Mouse (Mus musculus) neural tube, embryonic 15.5 days (tissue): ENCODE data around the gene Gm28539. TPM values are rescaled to one million over a fixed set of nuclear protein-coding genes. Genes with fewer than 3 reads are reported as not detected.
"Not testable (repeated sequence)": the region's sequence is repeated elsewhere in the genome, so short reads cannot be mapped to it uniquely, and the experiment has no call there.

Source experiments
- ATAC-seq: fragments of 200-750 bp; cut with Nextera tagmentation; 2 replicates; pipeline ENCODE4 v1.8.0; 2017; ENCODE audit warnings: mild to moderate bottlenecking, moderate TSS enrichment, moderate library complexity; ENCODE audit not compliant: low FRiP score
- H3K27ac ChIP-seq: fragments of 300-500 bp; sonication (generic); replicated peaks from 2 replicates; pipeline ENCODE4 v1.5.1; 2015; ENCODE audit warnings: mild to moderate bottlenecking, inconsistent platforms
- H3K27me3 ChIP-seq: fragments of 300-500 bp; sonication (generic); replicated peaks from 2 replicates; pipeline ENCODE4 v1.6.1; 2015; ENCODE audit warnings: inconsistent platforms
- H3K36me3 ChIP-seq: fragments of 300-500 bp; sonication (generic); 2 replicates; pipeline ENCODE4 v1.6.1; 2015; ENCODE audit warnings: inconsistent platforms
- H3K4me1 ChIP-seq: fragments of 300-500 bp; sonication (generic); 2 replicates; pipeline ENCODE4 v1.6.1; 2015; ENCODE audit warnings: inconsistent platforms
- H3K4me2 ChIP-seq: fragments of 300-500 bp; sonication (generic); 2 replicates; pipeline ENCODE4 v1.6.1; 2015; ENCODE audit warnings: inconsistent platforms, mild to moderate bottlenecking, moderate library complexity
- H3K4me3 ChIP-seq: fragments of 300-500 bp; sonication (generic); replicated peaks from 2 replicates; pipeline ENCODE4 v1.5.1; 2015; ENCODE audit warnings: mild to moderate bottlenecking, inconsistent platforms
- H3K9ac ChIP-seq: fragments of 300-500 bp; sonication (generic); replicated peaks from 2 replicates; pipeline ENCODE4 v1.6.1; 2015; ENCODE audit warnings: mild to moderate bottlenecking, inconsistent platforms
- H3K9me3 ChIP-seq: fragments of 300-500 bp; sonication (generic); replicated peaks from 2 replicates; pipeline ENCODE4 v1.6.1; 2016; ENCODE audit warnings: inconsistent platforms
- WGBS: fragments of 180-500 bp; shearing (Covaris S2); methylation state at CpG from one replicate; pipeline ENCODE4 v1.1.7; 2015; ENCODE audit warnings: mixed read lengths; 5-methylcytosine and 5-hydroxymethylcytosine counted together
- polyA plus RNA-seq: library from polyadenylated mRNA; unstranded; fragments of >200 nt; fragmentation: Nextera tagmentation; extraction: Ambion mirVana; gene quantifications from 2 replicates; pipeline ENCODE4 v1.2.1, GENCODE M21; 2015

Gm28539 gene
- polyA plus RNA-seq, 1 experiment from 2014 or later, result 0.17 TPM

DNA sequence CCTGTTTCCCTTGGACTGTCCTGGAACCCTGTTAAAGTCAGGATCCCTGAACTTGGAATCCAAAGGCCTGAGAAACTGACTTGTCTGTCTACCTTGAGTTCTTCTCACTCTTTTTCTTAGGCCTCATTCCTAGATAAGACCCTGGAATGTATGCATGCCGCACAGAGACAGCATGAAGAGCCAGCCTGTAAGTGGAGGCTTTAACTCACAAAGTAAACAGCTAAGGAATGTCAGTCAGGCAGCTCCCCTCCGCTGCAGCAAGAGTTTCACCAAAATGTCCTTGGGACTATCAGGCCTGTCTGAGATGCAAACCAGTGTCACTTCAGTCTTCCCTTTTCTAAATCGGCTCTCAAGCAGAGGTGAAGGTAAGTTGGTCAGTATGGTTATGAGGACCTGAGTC is 134.5 kb downstream of the Gm28539 start:
- peaks cover 39% of the 10 kb centered on the region for H3K36me3 ChIP-seq
- H3K4me2 ChIP-seq, result no peak overlapping the region
- no peak overlapping the region for H3K27ac ChIP-seq
- WGBS, result 90% methylated on average over 3 of the region's 3 CpGs
- H3K27me3 ChIP-seq, result no peaks in the 10 kb centered on the region
- no peak overlapping the region for H3K4me3 ChIP-seq
- H3K4me1 ChIP-seq, result no peaks in the 10 kb centered on the region
- ATAC-seq, result no peak
- H3K9me3 ChIP-seq, result no peaks in the 10 kb centered on the region
- H3K9ac ChIP-seq, result no peak overlapping the region

DNA sequence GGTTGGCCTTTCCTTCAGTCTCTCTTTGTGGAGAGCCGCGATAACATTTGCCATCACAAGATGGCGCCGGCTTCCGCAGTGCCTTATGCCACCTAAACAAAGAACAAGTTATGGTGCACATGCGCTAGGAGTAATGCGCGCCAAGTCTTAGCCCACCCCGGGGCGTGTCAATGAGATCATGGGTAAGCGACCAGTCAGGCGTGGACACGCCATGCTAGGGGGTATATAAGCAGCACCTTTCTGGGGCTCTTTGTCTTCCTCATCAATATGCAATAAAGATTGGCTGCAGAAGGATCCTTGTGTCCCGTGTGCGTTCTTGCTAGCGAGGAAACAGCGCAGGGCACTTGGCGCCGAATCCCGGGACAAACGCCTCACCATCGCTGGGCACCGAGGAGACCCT is 139.3 kb downstream of the Gm28539 start:
- ATAC-seq, H3K9ac ChIP-seq, H3K27ac ChIP-seq, H3K4me3 ChIP-seq, H3K4me2 ChIP-seq, H3K9me3 ChIP-seq, H3K27me3 ChIP-seq, H3K4me1 ChIP-seq: not testable (repeated sequence)
- 83% methylated on average over 23 of the region's 23 CpGs for WGBS
- peaks cover 12% of the 10 kb centered on the region for H3K36me3 ChIP-seq

DNA sequence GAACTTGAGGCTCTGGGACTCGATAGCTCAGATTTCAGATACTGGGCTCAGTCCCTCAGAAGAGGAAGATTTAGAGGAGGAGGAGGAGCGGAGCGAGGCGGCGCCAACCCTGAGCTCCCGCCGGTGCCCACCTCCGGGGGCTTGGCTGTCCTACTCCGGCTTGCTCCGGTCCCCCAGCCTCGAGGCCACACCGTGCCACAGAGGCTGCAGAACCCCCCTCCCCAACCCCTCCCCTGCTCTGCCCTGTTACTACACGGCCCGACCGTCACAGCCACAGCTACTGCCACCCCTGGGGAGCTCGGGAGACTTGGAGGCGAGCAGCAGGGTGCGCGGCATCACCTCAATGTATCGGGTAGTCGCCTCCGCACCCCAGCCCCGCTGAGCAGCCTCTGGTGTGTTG is 139.9 kb downstream of the Gm28539 start:
- H3K27me3 ChIP-seq, result no peaks in the 10 kb centered on the region
- 79% methylated on average over 23 of the region's 23 CpGs for WGBS
- H3K4me2 ChIP-seq, result peak overlapping the region; percentile 22; the same call in 1 of the 2 replicates
- peak; percentile 38; the same call in 1 of the 2 replicates for ATAC-seq
- H3K4me3 ChIP-seq, result no peak overlapping the region
- no peak overlapping the region for H3K27ac ChIP-seq
- H3K36me3 ChIP-seq, result peaks cover 6% of the 10 kb centered on the region; the same call in 1 of the 2 replicates
- H3K9me3 ChIP-seq, result no peaks in the 10 kb centered on the region; the same call in 1 of the 2 replicates
- H3K9ac ChIP-seq, result no peak overlapping the region
- no peaks in the 10 kb centered on the region for H3K4me1 ChIP-seq

DNA sequence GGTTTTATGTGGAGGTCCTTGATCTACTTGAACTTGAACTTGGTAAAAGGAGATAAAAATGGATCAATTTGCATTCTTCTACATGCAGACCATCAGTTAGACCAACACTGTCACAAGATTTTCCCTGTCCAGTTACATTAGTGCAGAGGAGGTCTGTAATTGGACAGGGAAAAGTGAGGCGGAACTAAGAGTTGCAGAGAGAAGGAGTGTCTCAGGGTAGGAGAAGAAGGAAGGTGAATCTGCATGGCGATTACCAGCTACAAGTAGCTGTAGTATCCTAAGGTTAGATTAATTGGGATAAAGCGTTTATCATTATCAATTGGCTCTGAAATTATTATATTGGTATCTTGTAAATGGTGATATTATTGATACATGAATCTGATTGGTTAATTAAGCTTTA is 150.0 kb downstream of the Gm28539 start:
- Histone ChIP-seq H3K27ac (no peak overlapping the region), H3K36me3 (no peaks in the 10 kb centered on the region), H3K9me3 (no peaks in the 10 kb centered on the region), H3K4me3 (no peak overlapping the region), H3K4me2 (no peak overlapping the region), H3K27me3 (no peaks in the 10 kb centered on the region), H3K9ac (no peak overlapping the region), H3K4me1 (no peaks in the 10 kb centered on the region)
- no peak for ATAC-seq
- 90% methylated on average over 3 of the region's 3 CpGs for WGBS

DNA sequence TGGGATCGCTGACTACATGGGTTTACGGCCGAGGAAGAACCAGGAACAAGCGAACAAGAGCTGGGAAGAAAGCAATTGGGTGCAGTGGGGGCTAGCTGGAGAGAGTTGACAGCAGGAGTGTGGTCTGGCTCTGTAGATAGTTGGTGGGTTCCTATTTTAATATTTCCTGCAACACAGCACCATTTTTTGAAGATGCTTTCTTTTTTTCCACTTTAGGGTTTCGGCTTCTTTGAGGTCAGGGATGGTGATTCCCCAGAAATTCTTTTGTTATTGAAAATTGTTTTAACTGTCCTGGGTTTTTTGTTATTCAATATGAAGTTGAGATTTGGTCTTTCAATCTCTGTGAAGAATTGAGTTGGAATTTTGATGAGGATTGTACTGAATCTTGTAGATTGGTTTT is 150.5 kb downstream of the Gm28539 start:
- H3K27me3 ChIP-seq, result no peaks in the 10 kb centered on the region
- H3K4me3 ChIP-seq, result no peak overlapping the region
- 93% methylated on average over 5 of the region's 5 CpGs for WGBS

DNA sequence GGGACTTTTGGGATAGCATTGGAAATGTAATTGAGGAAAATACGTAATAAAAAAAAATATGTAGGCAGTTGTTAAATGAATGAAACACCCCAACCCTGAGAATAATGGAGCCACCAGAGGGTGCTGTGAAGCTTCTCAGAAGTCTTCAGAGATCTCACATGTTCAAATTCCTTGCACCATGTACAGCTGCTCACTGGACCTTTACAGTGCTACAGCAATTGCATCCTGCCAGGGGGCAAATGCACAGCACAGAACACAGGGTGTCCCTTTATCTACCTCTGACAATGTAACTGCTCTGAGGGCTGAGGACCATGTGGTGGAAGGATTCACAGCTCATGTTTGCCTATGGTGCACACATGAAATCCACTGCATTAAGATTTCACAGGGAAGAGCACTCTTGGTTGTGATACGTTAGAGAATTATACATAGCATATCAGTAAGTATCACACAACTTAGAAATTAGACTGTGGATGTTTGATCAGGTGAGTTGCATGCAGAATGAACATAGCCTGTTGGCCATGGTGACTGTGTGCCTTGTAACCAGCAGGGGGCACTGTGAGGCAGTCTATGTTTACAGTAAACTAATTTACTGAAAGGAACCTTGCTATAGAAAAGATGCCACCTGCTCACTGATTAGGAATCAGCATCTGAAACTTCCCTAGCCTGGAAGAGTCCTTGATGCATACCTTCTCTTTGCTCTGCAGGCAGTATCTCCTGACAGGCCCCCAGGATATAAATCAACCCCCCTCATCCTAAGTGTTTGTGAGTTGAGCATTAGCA is 166.4 kb downstream of the Gm28539 start:
- H3K27me3 ChIP-seq, H3K27ac ChIP-seq, H3K4me2 ChIP-seq, H3K4me1 ChIP-seq, ATAC-seq, H3K9me3 ChIP-seq, H3K9ac ChIP-seq, H3K4me3 ChIP-seq, H3K36me3 ChIP-seq: not testable (repeated sequence)
- 32% methylated on average over 2 of the region's 2 CpGs for WGBS

More for the DNA sequence above, 150.5 kb downstream of the Gm28539 start:
- no peak overlapping the region for H3K9ac ChIP-seq
- no peak overlapping the region for H3K27ac ChIP-seq
- H3K4me1 ChIP-seq, result no peaks in the 10 kb centered on the region
- no peak overlapping the region for H3K4me2 ChIP-seq
- no peaks in the 10 kb centered on the region for H3K9me3 ChIP-seq
- ATAC-seq, result no peak
- no peaks in the 10 kb centered on the region for H3K36me3 ChIP-seq

DNA sequence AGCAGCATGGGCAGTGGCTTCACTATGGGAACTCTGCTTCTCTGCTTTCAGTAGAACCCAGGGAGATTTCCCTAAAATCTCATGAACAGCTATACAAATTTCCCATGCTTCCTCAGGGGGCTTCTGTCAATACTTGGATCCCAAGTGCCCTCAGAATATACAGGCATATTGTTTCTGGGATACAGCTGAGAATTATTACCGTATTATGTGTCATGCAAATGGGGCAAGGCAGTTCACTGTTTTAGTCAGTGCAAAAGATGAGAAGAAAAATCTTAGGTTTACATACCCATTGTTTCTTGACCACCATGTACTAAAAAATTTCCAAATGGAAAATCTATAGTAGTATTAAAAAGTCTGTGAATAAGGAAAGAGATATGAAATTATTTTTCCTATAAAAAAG is 167.4 kb downstream of the Gm28539 start:
- H3K27ac ChIP-seq, result no peak overlapping the region
- no peaks in the 10 kb centered on the region for H3K4me1 ChIP-seq
- H3K27me3 ChIP-seq, result no peaks in the 10 kb centered on the region
- WGBS, result 96% methylated on average over 1 of the region's 1 CpGs
- no peaks in the 10 kb centered on the region for H3K36me3 ChIP-seq
- no peak overlapping the region for H3K9ac ChIP-seq
- no peak overlapping the region for H3K4me2 ChIP-seq
- no peak for ATAC-seq
- H3K4me3 ChIP-seq, result no peak overlapping the region
- no peaks in the 10 kb centered on the region for H3K9me3 ChIP-seq

DNA sequence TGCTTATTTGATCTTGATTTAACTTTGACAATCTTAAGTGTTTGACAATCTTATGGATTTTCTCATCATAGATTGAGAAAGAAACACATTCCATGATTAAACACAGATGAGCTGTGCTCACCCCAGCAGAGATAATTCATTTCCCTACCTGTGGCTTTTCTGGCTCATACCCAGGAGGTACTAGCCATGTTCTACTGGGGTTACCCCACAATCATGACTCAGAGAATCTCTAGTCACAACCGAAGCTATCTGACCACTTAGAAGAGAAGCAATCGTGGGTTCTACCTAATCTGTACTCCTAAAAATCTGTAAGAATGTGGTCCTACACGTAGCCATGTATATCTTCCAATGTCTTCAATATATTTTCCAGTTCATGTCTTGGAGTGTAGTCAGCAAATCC is 168.9 kb downstream of the Gm28539 start:
- H3K9ac ChIP-seq, result no peak overlapping the region
- ATAC-seq, result no peak
- no peaks in the 10 kb centered on the region for H3K9me3 ChIP-seq
- H3K36me3 ChIP-seq, result no peaks in the 10 kb centered on the region
- WGBS, result 80% methylated on average over 3 of the region's 3 CpGs
- H3K4me1 ChIP-seq, result no peaks in the 10 kb centered on the region
- no peak overlapping the region for H3K4me2 ChIP-seq
- no peak overlapping the region for H3K4me3 ChIP-seq
- no peak overlapping the region for H3K27ac ChIP-seq
- no peaks in the 10 kb centered on the region for H3K27me3 ChIP-seq

Other genes starting within 250 kb of the Gm28539 start
- gene Tbx1, start 245.9 kb upstream of the Gm28539 start, polyA plus RNA-seq, result 1.2 and 1.9 TPM in 2 replicates
- gene Gp1bb, start 214.2 kb upstream of the Gm28539 start, polyA plus RNA-seq, result 10.1 and 11.5 TPM in 2 replicates
- gene Gm49601, start 210.2 kb upstream of the Gm28539 start, polyA plus RNA-seq, result 14.0 and 21.3 TPM in 2 replicates
- 185 and 216 TPM in 2 replicates for gene Sept5, start 206.6 kb upstream of the Gm28539 start, polyA plus RNA-seq
- gene Cldn5, start 59.7 kb upstream of the Gm28539 start, polyA plus RNA-seq, result 111 and 121 TPM in 2 replicates
- gene Ufd1, start 24.8 kb upstream of the Gm28539 start, polyA plus RNA-seq, result 110 and 114 TPM in 2 replicates
- gene Cdc45, start 24.6 kb upstream of the Gm28539 start, polyA plus RNA-seq, result 6.6 and 18.5 TPM in 2 replicates
- gene 2510002D24Rik, start within 50 bp of the Gm28539 start, polyA plus RNA-seq, result 48.0 and 50.2 TPM in 2 replicates
- 86.3 and 94.9 TPM in 2 replicates for gene Mrpl40, start 40.3 kb downstream of the Gm28539 start, polyA plus RNA-seq
- 17.5 and 18.7 TPM in 2 replicates for gene Hira, start 40.5 kb downstream of the Gm28539 start, polyA plus RNA-seq